Mouse (Mus musculus) ovary, postnatal 14 days (tissue): ENCODE measurements around the gene Tab1.

Source experiments
- DNase-seq: peaks from one replicate; pipeline ENCODE4 v3.0.0; 2022; ENCODE audit warnings: low spot score

The Tab1 gene

DNA sequence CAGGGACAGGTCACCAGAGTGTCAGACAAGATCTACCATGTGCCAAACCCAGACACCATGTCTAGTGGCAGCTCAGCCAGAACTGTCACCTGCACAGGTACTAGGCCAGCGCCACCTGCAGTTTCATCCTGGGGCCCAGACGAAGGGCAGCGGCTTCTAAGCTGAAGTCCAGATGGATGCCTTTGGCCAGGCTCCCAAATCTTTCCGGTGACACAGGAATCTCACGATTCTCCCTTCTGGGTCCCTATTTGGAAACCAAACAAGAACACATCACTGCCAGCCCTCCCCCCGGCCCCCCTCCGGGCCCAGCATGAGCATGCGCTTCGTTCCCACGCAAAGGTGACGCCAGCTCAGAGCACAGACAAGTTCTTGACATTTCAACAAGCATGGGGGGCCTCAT lies 30.3 kb downstream of the Tab1 start:
- DNase-seq, result no peak

DNA sequence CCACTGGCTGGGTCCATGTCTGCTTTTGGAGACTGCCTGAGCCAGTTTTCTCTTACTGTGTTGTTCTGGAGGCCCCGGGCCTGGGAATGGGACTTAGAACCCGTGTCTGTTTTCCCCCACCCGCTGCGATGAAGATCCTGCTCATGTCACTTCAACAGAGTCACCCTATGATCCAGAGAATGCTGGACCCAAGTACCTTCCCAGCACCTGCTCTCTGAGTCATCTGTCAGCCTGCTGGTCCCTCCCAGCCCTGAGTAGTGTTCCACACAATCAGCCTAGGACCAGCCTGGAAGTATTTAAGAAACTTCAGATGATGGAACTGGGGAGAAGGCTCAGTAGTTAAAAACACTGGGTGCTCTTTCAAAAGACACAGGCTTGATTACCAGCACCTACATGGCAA lies 30.8 kb downstream of the Tab1 start:
- no peak for DNase-seq

DNA sequence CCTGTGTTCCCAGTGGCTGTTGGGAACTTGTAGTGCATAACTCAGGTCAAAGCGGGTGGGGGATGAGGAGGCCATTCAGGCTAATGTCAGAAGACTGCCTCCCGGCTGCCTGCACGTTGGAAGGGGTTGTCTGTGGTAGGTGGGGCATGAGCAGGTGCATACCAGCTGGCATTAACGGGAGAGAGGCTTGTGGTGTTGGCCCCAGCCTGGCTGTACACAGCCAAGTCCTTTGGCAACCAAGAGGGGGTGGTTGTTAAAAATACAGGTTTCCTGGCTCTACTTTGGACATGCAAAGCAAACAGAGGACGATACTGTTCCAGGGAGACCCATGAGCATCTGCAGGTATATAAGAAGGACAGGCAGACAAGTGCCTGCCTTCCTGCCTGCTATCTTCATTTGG lies 32.5 kb downstream of the Tab1 start:
- DNase-seq, result no peak

DNA sequence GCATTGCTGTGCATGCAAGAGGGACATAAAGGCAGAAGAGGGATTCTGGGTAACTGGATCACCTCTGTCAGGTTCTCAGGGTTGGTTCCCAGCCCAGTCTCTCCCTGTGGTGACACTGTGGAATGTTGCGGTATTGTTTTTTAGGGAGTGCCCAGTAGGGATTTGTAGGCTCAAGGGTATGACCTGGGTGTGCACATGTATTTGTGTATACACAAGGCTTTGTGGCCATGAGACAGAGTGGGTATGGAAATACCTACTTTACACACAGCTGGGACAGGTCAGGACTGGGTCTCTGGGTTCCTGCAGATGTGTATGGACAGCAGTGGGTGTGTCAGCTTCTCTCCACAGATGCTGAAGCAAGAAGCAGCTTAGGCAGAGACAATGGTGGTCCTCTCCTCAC lies 36.6 kb downstream of the Tab1 start:
- DNase-seq, result no peak

DNA sequence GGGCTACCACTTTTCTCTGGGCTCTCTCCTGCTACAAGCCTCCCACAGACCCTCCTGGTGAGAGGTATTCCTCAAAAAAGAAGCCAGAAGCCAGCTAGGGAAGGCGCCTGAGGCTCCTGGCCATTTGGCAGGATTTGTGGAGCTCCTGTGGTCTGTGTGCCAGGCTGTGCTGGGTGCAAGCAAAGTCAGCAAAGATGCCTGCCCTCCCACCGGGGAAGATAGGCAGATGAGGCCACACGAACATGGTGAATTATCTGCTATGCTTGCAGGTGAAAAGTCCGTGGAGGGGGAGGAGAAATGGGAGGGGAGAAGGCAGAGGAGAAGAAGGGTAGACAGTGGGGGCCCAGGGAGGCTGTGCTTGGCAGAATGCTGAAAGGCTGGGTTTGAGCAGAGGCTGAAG lies 37.4 kb downstream of the Tab1 start:
- DNase-seq, result no peak

DNA sequence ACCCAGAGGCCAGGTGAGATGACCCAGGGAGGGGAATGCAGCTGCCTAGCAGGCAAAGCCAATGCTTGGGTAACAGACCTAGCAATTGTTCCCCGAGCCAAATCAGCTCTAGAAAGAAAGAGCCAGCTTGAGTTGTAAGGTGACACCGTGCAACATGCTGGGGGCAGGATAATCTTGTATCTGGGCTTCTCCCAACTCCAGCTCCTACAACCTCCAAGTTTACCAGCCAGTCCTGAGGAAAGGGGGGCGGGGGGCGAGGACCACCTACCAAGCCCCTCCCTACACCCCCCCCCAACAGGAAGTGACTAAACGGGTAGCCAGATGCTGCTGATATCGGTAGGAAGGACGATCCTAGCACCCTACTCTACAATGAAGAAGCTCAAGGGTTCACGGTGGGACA lies 38.4 kb downstream of the Tab1 start:
- no peak for DNase-seq

DNA sequence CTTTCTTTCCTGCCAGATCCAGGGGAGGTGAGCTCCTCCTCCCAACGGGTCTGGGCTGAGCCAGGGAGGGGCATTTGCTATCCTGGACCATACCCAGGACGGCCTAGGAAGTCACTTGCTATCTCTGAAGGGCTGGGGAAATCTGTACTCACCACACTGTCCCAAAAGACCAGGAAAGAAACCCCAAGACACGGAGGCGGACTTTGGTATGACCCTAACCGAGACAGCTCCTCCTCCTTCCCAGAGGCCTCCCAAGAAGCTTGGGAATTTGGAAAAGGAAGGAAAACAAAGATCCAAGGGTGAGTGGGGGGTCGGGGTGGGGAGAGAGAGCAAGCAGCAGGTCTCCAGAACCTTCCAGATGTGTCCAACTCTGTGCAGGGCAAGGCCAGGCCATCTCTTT lies 38.9 kb downstream of the Tab1 start:
- DNase-seq, result no peak

DNA sequence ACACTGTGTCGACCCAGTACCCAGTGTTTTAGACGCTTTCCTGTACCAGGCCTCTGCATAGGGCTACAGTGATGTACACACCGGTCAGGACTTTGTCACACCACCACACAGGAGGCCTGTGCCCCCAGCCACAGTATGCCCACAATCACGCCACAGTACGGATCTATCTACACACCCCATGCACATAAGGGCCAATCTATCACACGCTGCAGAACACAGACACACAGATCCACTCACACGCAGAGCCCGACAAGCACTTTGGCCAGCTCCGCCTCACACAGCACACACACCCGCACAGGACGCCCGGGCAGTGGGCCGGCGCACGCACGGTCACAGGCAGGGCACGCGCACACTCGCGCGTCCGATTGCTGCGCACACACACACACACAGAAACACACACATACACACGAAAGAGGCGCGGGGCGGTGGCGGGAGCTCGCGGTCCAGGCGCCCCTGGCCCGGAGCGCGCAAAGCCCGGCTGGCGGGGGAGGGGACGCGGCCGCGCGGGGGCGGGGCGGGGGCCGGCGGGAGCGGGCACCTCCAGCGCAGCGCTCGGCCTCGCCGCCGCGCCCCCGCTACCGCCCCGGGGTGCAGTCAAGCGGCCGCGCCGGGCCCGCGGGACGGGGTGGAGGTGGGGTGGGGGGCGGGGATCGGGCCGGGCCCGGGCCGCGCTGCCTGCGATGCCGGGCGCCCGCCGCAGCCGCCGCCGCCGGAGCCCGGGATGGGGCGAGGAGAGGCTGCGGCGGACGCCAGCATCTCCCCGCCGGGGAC lies 40.3 kb downstream of the Tab1 start, which contains the start of gene Mgat3:
Gene Mgat3, plus strand, starts transcription at position 721 of the 771 bp plus-strand sequence.
- DNase-seq, result no peak

DNA sequence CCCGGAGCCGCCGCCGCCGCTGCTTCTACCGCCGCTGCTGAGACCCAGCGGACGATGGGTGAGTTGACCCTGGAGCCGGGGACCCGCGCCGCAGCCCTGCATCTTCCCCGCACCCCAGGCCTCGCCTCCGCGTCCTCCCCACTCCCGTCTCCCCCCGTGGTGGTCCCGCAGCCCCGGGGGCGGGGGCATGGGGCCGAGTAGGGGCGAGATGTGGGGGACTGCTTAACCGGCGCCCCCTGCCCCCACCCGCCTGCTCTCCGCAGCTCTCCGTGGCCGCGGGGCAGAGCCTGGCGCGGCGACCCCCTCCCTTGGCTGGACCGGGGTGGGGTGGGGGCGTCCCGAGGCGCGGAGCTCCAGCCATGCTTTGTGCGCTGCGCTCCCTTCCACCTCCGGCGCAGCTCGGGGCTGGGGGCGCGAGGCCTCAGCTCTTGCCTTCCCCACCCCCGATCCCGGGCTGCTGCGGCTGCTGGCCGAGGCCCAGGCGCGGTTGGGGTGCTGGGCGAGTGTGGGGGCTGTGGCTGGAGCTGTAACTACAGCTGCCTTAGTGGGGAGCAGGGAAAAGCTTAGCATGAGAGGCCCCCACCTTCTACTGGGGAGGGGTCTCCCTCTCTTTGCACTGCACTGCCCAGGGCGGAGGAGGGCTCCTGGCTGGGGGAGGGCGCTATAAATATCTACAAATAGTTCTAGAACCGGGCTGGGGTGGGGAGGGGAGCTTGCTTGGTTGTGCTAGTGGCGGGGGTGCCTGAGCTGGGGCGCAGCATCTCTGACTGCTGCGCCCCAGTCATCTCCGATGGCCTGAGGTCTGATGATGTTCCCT lies 41.1 kb downstream of the Tab1 start:
- no peak for DNase-seq

DNA sequence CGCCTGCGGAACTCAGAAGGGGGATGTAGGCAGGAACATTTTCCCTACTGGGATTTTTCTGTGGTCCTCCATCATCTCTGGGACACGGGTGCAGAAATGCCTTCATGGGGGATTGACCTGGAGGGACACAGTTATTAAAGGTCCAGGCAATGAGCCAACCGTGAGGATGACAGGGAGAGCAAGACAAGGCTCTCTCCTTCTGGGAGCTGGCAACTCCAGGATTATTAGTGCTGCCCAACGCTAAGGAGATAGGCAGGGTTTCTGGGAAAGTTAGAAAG lies 41.6 kb downstream of the Tab1 start:
- no peak for DNase-seq

DNA sequence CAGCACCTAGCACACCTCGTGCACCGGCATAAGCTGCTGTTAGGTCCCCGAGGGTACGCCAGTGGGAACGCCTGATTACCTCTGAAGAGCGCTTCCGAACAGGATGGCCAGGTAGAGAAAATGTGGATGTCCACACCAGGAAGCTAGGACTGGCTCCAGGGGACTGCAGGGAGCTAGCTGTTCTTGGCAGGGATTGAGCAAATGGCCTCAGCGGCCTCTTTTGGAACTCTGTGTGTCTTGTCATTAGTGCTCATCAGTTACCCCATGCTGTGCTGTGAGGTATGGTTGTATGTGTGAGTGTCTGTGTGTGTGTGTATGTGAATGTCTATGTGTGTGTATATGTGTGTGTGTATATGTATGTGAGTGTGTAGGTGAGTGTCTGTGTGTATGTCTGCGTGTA lies 42.4 kb downstream of the Tab1 start:
- DNase-seq, result no peak

DNA sequence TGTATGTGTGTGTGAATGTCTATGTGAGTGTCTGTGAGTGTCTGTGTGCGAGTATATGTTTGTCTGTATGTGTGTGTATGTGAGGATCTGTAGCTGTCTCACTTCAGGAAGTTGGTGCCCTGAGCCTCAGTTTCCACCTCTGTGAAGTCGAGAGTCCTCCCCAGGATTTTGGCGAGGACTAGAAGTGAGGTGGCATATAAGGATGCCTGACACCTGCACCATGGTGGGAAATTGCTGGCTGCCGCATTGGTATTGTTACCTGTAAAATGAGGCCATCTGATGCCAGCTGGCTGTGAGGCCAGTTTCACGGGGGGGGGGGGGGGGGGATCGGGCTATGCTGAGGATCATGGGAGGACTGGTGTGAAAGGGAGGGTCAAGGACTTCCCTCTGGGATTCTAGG lies 42.8 kb downstream of the Tab1 start:
- DNase-seq, result no peak

DNA sequence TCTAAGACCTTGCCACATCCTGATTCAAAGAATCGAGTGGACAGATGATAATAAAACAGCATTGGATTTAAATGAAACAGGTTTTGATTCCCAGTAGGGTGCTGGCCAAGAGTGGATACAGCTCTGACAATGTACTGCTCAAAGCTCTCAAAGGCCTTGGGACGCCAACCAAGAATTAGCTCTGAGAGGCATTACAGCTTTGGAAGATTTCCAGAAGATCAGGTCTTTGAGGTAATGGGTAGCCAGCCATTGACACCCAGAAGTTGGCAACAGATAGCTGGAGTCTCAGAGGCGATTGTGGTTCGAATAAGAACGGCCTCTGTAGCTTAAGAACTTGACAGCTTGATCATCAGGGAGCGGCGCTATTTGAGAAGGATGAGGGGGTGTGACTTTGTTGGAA lies 48.6 kb downstream of the Tab1 start:
- DNase-seq, result no peak

DNA sequence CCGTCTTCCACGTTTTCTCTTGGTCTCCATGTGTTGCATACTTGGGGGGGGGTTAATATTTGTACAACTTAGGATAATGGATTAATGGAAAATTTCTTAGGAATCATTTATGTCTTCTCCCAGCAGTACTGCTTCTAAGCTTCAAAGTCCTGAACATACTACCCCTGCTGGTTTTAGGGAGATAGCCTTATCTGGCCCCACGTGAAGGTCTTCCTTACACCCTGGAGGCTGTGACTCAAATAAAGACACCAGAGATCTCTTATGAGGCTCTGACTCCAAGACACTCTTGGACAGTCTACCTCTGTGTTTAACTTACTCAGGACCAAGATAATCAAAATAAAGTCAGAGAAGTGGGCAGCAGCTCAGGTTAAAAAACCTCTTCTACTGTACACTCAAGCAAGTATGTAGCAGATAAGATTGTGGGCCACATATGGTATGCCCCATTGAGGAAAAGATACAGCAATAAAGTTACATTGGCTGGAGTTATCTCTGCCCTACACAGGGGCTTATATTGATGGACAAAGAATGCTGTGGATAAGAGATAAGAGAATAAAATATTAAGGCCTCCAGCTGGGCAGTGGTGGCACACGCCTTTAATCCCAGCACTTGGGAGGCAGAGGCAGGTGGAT lies 49.3 kb downstream of the Tab1 start:
- no peak for DNase-seq

DNA sequence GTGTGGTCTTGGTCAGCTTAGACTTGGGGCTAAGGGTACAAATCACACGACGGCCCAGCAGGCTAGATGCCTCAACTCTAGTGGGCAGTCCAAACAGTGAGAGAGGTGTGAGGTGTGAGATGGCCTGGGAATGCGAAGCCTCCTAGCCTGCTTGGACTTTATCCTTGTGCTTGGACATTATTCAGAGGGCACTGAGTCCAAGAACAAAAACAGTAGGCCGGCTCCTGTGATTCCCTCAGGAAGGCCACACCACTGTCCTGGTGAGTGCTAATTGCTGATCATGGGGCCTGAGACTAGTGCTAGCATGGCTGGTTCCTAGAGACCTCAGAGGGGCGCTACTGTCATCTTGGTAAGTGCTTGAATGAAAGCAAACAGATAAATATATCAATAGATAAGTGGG lies 56.0 kb downstream of the Tab1 start:
- DNase-seq, result no peak

DNA sequence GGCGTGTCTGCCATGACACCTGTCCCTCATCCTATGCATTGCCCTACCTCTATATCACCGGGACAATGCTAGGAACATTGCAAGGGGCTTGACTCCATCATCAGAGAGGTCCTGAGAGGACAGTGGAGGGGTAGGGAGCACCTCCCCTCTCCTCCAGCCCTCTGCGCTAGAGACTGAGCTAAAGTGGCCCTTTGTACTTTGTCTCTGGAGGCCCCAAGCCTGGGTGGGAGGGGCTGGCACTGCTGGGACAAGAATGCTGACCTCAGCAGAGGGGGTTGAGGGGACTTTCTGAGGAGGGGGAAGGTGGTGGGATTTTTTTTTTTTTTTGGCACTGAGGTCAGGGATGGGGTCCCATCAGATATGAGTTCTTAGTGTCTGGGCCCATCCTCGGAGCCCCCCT lies 57.1 kb downstream of the Tab1 start:
- no peak for DNase-seq

DNA sequence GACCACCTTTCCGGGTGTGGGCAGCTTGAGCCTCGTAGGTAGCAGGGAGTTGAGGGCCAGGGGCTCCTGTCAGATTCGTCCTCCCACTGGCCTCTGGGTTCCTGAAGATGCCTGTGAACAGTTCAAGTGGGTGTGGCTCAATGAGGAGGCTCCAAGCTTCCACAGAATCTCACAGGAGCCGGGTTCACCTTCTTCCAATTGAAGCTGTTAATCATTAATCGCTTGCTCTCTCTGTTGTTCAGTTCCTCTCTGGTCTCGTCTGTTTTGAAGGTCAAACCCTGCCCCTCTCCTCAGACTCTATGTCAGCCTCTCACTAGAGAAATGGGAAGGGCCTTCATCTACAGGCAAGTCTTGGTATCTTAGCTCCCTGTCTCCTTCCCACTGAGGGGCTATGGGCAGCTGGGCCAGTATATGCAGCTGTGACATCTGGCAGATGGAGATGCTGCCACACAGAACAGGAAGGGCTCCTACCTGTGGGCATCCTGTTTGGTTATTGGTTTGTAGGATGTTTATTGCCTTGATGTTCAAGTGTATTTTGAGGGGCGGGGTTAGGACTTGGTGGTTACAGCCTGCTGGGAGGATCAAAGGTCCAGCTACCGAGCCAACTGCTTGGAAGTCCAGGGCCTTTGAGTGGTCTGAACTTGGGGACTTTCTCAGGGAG lies 58.8 kb downstream of the Tab1 start:
- DNase-seq, result no peak

DNA sequence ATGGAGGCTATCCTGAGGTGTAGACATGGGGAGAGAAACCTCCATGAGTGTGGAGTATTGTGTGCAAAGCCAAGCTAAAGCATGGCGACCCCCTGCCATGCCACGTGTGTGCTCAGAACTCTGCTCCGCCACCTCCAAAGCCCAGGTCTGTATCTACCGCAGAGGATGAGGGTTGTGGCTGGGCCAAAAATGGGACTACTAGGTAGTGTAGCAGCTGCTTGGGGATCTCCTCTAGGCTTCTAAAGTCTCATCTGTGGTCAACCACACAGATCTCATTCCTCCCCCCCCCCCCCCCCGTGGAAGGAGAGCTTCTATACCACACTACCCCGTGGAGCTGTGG lies 59.3 kb downstream of the Tab1 start:
- DNase-seq, result no peak

DNA sequence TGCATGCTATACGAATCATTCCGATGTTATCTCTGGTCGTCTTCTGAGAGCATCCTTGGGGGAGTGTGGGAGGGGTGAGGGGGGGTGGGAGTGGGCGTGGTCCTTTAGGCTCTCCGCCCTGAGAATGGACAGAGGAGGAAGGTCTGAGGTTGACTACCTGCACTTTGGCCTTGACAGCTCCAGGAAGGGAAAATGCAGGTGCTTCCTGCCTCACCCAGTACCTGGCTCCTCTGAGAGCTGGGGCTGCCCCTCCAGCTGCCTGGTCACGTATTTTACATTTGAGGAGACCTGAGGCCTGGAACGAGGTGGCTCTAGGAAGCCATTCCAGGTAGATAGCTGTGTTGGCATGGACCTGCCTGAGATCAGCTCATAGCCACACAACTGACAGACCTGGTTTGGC lies 59.9 kb downstream of the Tab1 start:
- DNase-seq, result no peak

DNA sequence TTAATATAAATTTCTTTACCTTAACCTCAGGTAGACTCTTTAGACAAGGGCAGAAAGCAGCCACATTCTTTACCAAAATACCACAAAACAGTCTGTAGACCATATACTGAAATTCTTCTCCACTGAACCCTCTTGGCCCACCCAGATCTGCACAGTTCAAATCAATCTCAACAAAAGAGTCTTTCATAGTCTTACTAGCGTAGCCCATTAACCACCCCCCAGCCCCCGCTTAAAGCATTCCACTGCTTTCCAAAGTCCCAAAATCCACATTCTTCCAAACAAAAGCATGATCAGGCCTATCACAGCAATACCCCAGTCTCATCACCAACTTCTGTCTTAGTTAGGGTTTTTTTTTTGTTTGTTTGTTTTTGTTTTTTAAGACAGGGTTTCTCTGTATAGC lies 66.6 kb downstream of the Tab1 start:
- no peak for DNase-seq

DNA sequence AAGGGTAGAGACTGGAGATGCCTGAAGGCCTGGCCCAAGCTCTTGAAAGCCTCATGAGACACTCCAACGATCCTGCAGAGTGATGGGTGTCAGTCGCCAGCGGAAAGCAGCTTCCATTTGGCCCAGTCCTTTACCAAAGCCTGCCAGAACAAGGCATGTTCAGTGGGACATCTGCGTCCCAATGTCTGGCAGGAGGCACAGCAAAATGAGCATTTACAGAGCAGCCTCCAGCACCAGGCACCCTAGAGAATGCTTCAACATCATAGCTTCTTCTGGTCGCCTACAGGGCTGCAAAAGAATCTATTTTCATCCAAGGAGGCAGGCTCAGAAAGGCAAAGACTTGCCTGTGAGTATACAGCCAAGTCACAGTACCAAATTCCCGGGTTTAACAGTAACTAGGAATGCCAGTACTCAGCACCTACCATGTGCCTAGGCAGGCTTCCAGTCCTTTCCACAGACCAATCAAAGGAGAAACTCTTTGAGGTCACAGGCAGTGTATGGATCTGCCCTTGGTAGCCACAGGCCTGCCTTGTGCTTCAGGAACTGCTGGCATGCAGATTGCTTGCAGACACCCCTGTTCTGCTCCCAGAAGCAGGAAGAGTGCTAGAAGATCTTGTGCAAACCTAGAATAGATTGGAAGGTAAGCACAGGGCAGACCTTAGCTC lies 69.3 kb downstream of the Tab1 start:
- no peak for DNase-seq

DNA sequence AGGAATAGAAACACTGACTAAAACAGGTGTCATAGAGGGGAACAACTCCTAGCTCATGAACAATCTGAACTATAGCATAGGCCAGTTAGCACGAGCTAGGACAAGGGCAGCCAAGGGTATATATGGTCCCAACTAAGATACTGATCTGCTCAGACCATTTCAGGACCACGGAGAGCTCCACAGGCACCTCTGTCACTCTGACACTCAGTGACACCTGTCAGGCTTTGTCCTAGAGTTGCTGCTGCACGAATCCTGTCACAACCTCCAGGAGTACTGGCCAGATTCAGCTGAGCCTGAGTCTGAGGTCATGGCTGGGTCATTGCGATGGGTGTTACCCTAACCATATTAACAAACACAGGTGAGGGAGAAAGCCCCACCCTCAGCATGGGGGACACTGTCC lies 70.5 kb downstream of the Tab1 start:
- no peak for DNase-seq
